Mouse (Mus musculus): Measurements from ENCODE around the gene Fzd5. TPM values are rescaled to one million over a fixed set of nuclear protein-coding genes. Genes with fewer than 3 reads are reported as not detected.

Fzd5 gene
- polyA plus RNA-seq, 1 experiment, result 1.5 TPM

GRCm38 (mm10) chr1:64761646-64762045 is 24.1 kb upstream of the Fzd5 start:
- H3ac ChIP-seq (ENCODE audit: control insufficient read depth, insufficient read length, low read depth), result no peak overlapping the region
- H3K36me3 ChIP-seq (ENCODE audit: control insufficient read depth, insufficient read depth), result no peaks in the 10 kb centered on the region
- no peak overlapping the region for H3K4me3 ChIP-seq (ENCODE audit: insufficient read depth, poor library complexity, severe bottlenecking)
- no peaks in the 10 kb centered on the region for H3K79me3 ChIP-seq (ENCODE audit: low read depth)
- TF ChIP-seq USF1 (IDR thresholded peaks at IDR 0.05; ENCODE audit: low read depth) (no peak), MYOD1 (IDR thresholded peaks at IDR 0.05; ENCODE audit: control insufficient read depth, insufficient read length, low read depth) (no peak), FOSL1 (IDR thresholded peaks at IDR 0.05; ENCODE audit: insufficient read depth, low read length, poor library complexity, severe bottlenecking) (no peak), MYOG (IDR thresholded peaks at IDR 0.05; ENCODE audit: control insufficient read depth, extremely low read depth, insufficient read length) (no peak), CEBPB (IDR thresholded peaks at IDR 0.05; ENCODE audit: low read depth) (no peak), CTCF (IDR thresholded peaks at IDR 0.05; ENCODE audit: control insufficient read depth, insufficient read depth, insufficient read length) (no peak), MAX (IDR thresholded peaks at IDR 0.05) (no peak)
- H3K27me3 ChIP-seq (ENCODE audit: control insufficient read depth, insufficient read depth, insufficient read length), result no peaks in the 10 kb centered on the region
- no peaks in the 10 kb centered on the region for H3K79me2 ChIP-seq (ENCODE audit: control insufficient read depth, insufficient read depth)

GRCm38 (mm10) chr1:64757766-64758165 is 20.2 kb upstream of the Fzd5 start:
- Histone ChIP-seq H3K79me3 (ENCODE audit: low read depth) (no peaks in the 10 kb centered on the region), H3K27me3 (ENCODE audit: control insufficient read depth, insufficient read depth, insufficient read length) (no peaks in the 10 kb centered on the region), H3K4me3 (ENCODE audit: insufficient read depth, poor library complexity, severe bottlenecking) (no peak overlapping the region), H3K36me3 (ENCODE audit: control insufficient read depth, insufficient read depth) (no peaks in the 10 kb centered on the region), H3ac (ENCODE audit: control insufficient read depth, insufficient read length, low read depth) (no peak overlapping the region), H3K79me2 (ENCODE audit: control insufficient read depth, insufficient read depth) (no peaks in the 10 kb centered on the region)
- no peak for TF ChIP-seq MYOG (IDR thresholded peaks at IDR 0.05; ENCODE audit: control insufficient read depth, extremely low read depth, insufficient read length)
- TF ChIP-seq FOSL1 (IDR thresholded peaks at IDR 0.05; ENCODE audit: insufficient read depth, low read length, poor library complexity, severe bottlenecking), result no peak

- no peak overlapping the region for H3K4me3 ChIP-seq (ENCODE audit: insufficient read depth, poor library complexity, severe bottlenecking)
- no peaks in the 10 kb centered on the region for H3K36me3 ChIP-seq (ENCODE audit: control insufficient read depth, insufficient read depth)
- no peaks in the 10 kb centered on the region for H3K79me3 ChIP-seq (ENCODE audit: low read depth)
- H3K79me2 ChIP-seq (ENCODE audit: control insufficient read depth, insufficient read depth), result no peaks in the 10 kb centered on the region
- no peak overlapping the region for H3ac ChIP-seq (ENCODE audit: control insufficient read depth, insufficient read length, low read depth)
- TF ChIP-seq CTCF (IDR thresholded peaks at IDR 0.05; ENCODE audit: control insufficient read depth, insufficient read depth, insufficient read length), result no peak
- TF ChIP-seq FOSL1 (IDR thresholded peaks at IDR 0.05; ENCODE audit: insufficient read depth, low read length, poor library complexity, severe bottlenecking), result no peak
- no peak for TF ChIP-seq MYOG (IDR thresholded peaks at IDR 0.05; ENCODE audit: control insufficient read depth, extremely low read depth, insufficient read length)
- no peak for TF ChIP-seq MYOD1 (IDR thresholded peaks at IDR 0.05; ENCODE audit: control insufficient read depth, insufficient read length, low read depth)
- TF ChIP-seq CEBPB (IDR thresholded peaks at IDR 0.05; ENCODE audit: low read depth), result no peak
- TF ChIP-seq USF1 (IDR thresholded peaks at IDR 0.05; ENCODE audit: low read depth), result no peak
- TF ChIP-seq MAX (IDR thresholded peaks at IDR 0.05), result no peak
- H3K27me3 ChIP-seq (ENCODE audit: control insufficient read depth, insufficient read depth, insufficient read length), result no peaks in the 10 kb centered on the region
Observed at GRCm38 (mm10) chr1:64757254-64757653, 19.7 kb upstream of the Fzd5 start.

GRCm38 (mm10) chr1:64756640-64757030 is 19.1 kb upstream of the Fzd5 start:
- H3K4me3 ChIP-seq (ENCODE audit: insufficient read depth, poor library complexity, severe bottlenecking), result no peak overlapping the region
- H3K79me3 ChIP-seq (ENCODE audit: low read depth), result no peaks in the 10 kb centered on the region
- no peaks in the 10 kb centered on the region for H3K36me3 ChIP-seq (ENCODE audit: control insufficient read depth, insufficient read depth)
- H3K27me3 ChIP-seq (ENCODE audit: control insufficient read depth, insufficient read depth, insufficient read length), result no peaks in the 10 kb centered on the region
- no peak for TF ChIP-seq USF1 (IDR thresholded peaks at IDR 0.05; ENCODE audit: low read depth)
- no peak for TF ChIP-seq CEBPB (IDR thresholded peaks at IDR 0.05; ENCODE audit: low read depth)
- TF ChIP-seq MAX (IDR thresholded peaks at IDR 0.05), result no peak
- no peak for TF ChIP-seq MYOG (IDR thresholded peaks at IDR 0.05; ENCODE audit: control insufficient read depth, extremely low read depth, insufficient read length)
- TF ChIP-seq FOSL1 (IDR thresholded peaks at IDR 0.05; ENCODE audit: insufficient read depth, low read length, poor library complexity, severe bottlenecking), result no peak
- no peak for TF ChIP-seq CTCF (IDR thresholded peaks at IDR 0.05; ENCODE audit: control insufficient read depth, insufficient read depth, insufficient read length)
- no peak for TF ChIP-seq MYOD1 (IDR thresholded peaks at IDR 0.05; ENCODE audit: control insufficient read depth, insufficient read length, low read depth)
- no peaks in the 10 kb centered on the region for H3K79me2 ChIP-seq (ENCODE audit: control insufficient read depth, insufficient read depth)
- no peak overlapping the region for H3ac ChIP-seq (ENCODE audit: control insufficient read depth, insufficient read length, low read depth)

- H3ac ChIP-seq (ENCODE audit: control insufficient read depth, insufficient read length, low read depth), result no peak overlapping the region
- no peaks in the 10 kb centered on the region for H3K27me3 ChIP-seq (ENCODE audit: control insufficient read depth, insufficient read depth, insufficient read length)
- H3K79me2 ChIP-seq (ENCODE audit: control insufficient read depth, insufficient read depth), result no peaks in the 10 kb centered on the region
- H3K36me3 ChIP-seq (ENCODE audit: control insufficient read depth, insufficient read depth), result no peaks in the 10 kb centered on the region
- TF ChIP-seq FOSL1 (IDR thresholded peaks at IDR 0.05; ENCODE audit: insufficient read depth, low read length, poor library complexity, severe bottlenecking) (no peak), USF1 (IDR thresholded peaks at IDR 0.05; ENCODE audit: low read depth) (peak; percentile 63), MYOG (IDR thresholded peaks at IDR 0.05; ENCODE audit: control insufficient read depth, extremely low read depth, insufficient read length) (no peak), MYOD1 (IDR thresholded peaks at IDR 0.05; ENCODE audit: control insufficient read depth, insufficient read length, low read depth) (no peak), CTCF (IDR thresholded peaks at IDR 0.05; ENCODE audit: control insufficient read depth, insufficient read depth, insufficient read length) (no peak)
- no peaks in the 10 kb centered on the region for H3K79me3 ChIP-seq (ENCODE audit: low read depth)
- no peak overlapping the region for H3K4me3 ChIP-seq (ENCODE audit: insufficient read depth, poor library complexity, severe bottlenecking)
Observed at GRCm38 (mm10) chr1:64755971-64756639, 18.6 kb upstream of the Fzd5 start.

GRCm38 (mm10) chr1:64754658-64755057 is 17.1 kb upstream of the Fzd5 start:
- no peaks in the 10 kb centered on the region for H3K79me2 ChIP-seq (ENCODE audit: control insufficient read depth, insufficient read depth)
- H3K4me3 ChIP-seq (ENCODE audit: insufficient read depth, poor library complexity, severe bottlenecking), result no peak overlapping the region
- TF ChIP-seq MYOG (IDR thresholded peaks at IDR 0.05; ENCODE audit: control insufficient read depth, extremely low read depth, insufficient read length) (no peak), CTCF (IDR thresholded peaks at IDR 0.05; ENCODE audit: control insufficient read depth, insufficient read depth, insufficient read length) (no peak), MAX (IDR thresholded peaks at IDR 0.05) (no peak), MYOD1 (IDR thresholded peaks at IDR 0.05; ENCODE audit: control insufficient read depth, insufficient read length, low read depth) (no peak)
- H3K79me3 ChIP-seq (ENCODE audit: low read depth), result no peaks in the 10 kb centered on the region
- no peaks in the 10 kb centered on the region for H3K36me3 ChIP-seq (ENCODE audit: control insufficient read depth, insufficient read depth)
- no peak overlapping the region for H3ac ChIP-seq (ENCODE audit: control insufficient read depth, insufficient read length, low read depth)
- no peaks in the 10 kb centered on the region for H3K27me3 ChIP-seq (ENCODE audit: control insufficient read depth, insufficient read depth, insufficient read length)

All from C2C12 (cell line).